ENCODE assay signal across 8 mouse cellular contexts in genomic region chr16:95658836-95659430, GRCm38 (mm10). TPM values are rescaled to one million over a fixed set of nuclear protein-coding genes. Genes with fewer than 3 reads are reported as not detected.
DNase-seq lines count a peak whose midpoint lies in the region; ATAC-seq lines count a peak whose summit lies in the region.

No protein-coding gene starts in this region.

- peak; percentile 25 to 48 for DNase-seq in cerebellum, adult 18-20 months
- peak; percentile 69 for DNase-seq in 3T3-L1 (ENCODE audit: low read depth, low spot score)
- DNase-seq in adrenal gland, postnatal 10 days = peak; percentile 75
- DNase-seq in gastrocnemius, adult 18-20 months (ENCODE audit: low spot score) = peak; percentile 74
- DNase-seq in kidney, postnatal 36 days = peak; percentile 80 to 91
- peak; percentile 88 for DNase-seq in thymus, postnatal 25 days

- ATAC-seq in cerebellum, adult (ENCODE audit: insufficient number of reproducible peaks, low FRiP score, low TSS enrichment) = no peak
- peak; percentile 86 for ATAC-seq in megakaryocyte, adult 5-6 weeks (ENCODE audit: poor library complexity, severe bottlenecking)

RNA-seq across cellular contexts. Expression of gene Ets2, which starts 42.9 kb away (rescaled TPM):
- total RNA-seq in adrenal gland, postnatal 10 days (2021) = 10 to 100 TPM; 69.6 to 93.3 TPM
- 10 to 100 TPM; 20.5 to 26.7 TPM for total RNA-seq in gastrocnemius, adult 18-20 months (2021)
- 7.6 and 8.7 TPM in 2 replicates for total RNA-seq in megakaryocyte, adult 5-6 weeks (2015)
- total RNA-seq in megakaryocyte, adult 5-6 weeks (2017) = 5.9 TPM in 2 replicates

Comparison
In these comparisons a context has a peak if more than half of its experiments do, and no peak if none do; other contexts are left out.
1. DNase-seq: peak in every context shown above with its lines; median percentile 88 in thymus, postnatal 25 days; 86 in kidney, postnatal 36 days; 75 in adrenal gland, postnatal 10 days; 74 in gastrocnemius, adult 18-20 months; 69 in 3T3-L1; 36 in cerebellum, adult 18-20 months.